Mouse (Mus musculus): ENCODE results near the gene Odf3b.

The Odf3b gene

GRCm38 (mm10) chr15:89334774-89335537, 44.1 kb downstream of the Odf3b start:
- peak; percentile 37 for DNase-seq

GRCm38 (mm10) chr15:89334271-89334670, 44.8 kb downstream of the Odf3b start, which contains the start of gene Miox:
Gene Miox, plus strand, starts transcription at chr15:89334398.
- DNase-seq = peak; percentile 91

Data from kidney, adult 11 months (tissue).